Mouse (Mus musculus) embryo, embryonic 10.5 days (tissue): ENCODE data around the gene Hip1.

Source experiments
- DNase-seq: peaks from one replicate; pipeline ENCODE4 v3.0.0-alpha.2; 2015; ENCODE audit warnings: low spot score

Gene Hip1

GRCm38 (mm10) chr5:135531306-135531845 is 13.5 kb downstream of the Hip1 start:
- no peak for DNase-seq

- no peak for DNase-seq
These were observed 15.0 kb downstream of the Hip1 start for GRCm38 (mm10) chr5:135529964-135530363.

GRCm38 (mm10) chr5:135529310-135529709 is 15.6 kb downstream of the Hip1 start:
- DNase-seq: peak; percentile 13

GRCm38 (mm10) chr5:135527986-135528385 is 16.9 kb downstream of the Hip1 start:
- peak; percentile 18 for DNase-seq

- DNase-seq: no peak
These were observed 20.0 kb downstream of the Hip1 start for GRCm38 (mm10) chr5:135524660-135525560.

GRCm38 (mm10) chr5:135524087-135524486 is 20.8 kb downstream of the Hip1 start:
- no peak for DNase-seq

- no peak for DNase-seq
These were observed 22.7 kb downstream of the Hip1 start for GRCm38 (mm10) chr5:135522111-135522722.

GRCm38 (mm10) chr5:135517348-135517883 is 27.5 kb downstream of the Hip1 start:
- DNase-seq: no peak

GRCm38 (mm10) chr5:135513131-135513530 is 31.8 kb downstream of the Hip1 start:
- DNase-seq: peak; percentile 31

- no peak for DNase-seq
These were observed 33.8 kb downstream of the Hip1 start for GRCm38 (mm10) chr5:135511105-135511504.

GRCm38 (mm10) chr5:135508284-135508683 is 36.6 kb downstream of the Hip1 start:
- DNase-seq: no peak

- DNase-seq: no peak
These were observed 37.2 kb downstream of the Hip1 start for GRCm38 (mm10) chr5:135507561-135508273.

GRCm38 (mm10) chr5:135505442-135505841 is 39.5 kb downstream of the Hip1 start:
- DNase-seq: no peak

GRCm38 (mm10) chr5:135502931-135503330 is 42.0 kb downstream of the Hip1 start:
- DNase-seq: no peak

- peak; percentile 15 for DNase-seq
These were observed 42.9 kb downstream of the Hip1 start for GRCm38 (mm10) chr5:135502027-135502426.

- DNase-seq: peak; percentile 12
These were observed 46.0 kb downstream of the Hip1 start for GRCm38 (mm10) chr5:135498914-135499313.

GRCm38 (mm10) chr5:135497347-135497955 is 47.5 kb downstream of the Hip1 start:
- no peak for DNase-seq

- no peak for DNase-seq
These were observed 48.4 kb downstream of the Hip1 start for GRCm38 (mm10) chr5:135496489-135496888.

GRCm38 (mm10) chr5:135495471-135495870 is 49.4 kb downstream of the Hip1 start:
- DNase-seq: no peak

- DNase-seq: peak; percentile 45
These were observed 50.6 kb downstream of the Hip1 start for GRCm38 (mm10) chr5:135494183-135494910.

- no peak for DNase-seq
These were observed 51.8 kb downstream of the Hip1 start for GRCm38 (mm10) chr5:135493095-135493494.
